Mouse (Mus musculus): ENCODE measurements around the gene Sys1. TPM values are rescaled to one million over a fixed set of nuclear protein-coding genes. Genes with fewer than 3 reads are reported as not detected.

The Sys1 gene
- 10 to 100 TPM in 21 of 26 experiments, 1 to 10 TPM in 5; 6.5 to 22.0 (median 12.5) TPM for total RNA-seq (2018; cell fraction: chromatin; rRNA removed)
- total RNA-seq (2018; cell fraction: cytosol; rRNA removed), result 10 to 100 TPM; 18.2 to 41.3 (median 30.7) TPM
- total RNA-seq (2018; cell fraction: nucleus; rRNA removed), result 10 to 100 TPM in 25 of 26 experiments, 1 to 10 TPM in 1; 9.1 to 26.2 (median 17.8) TPM
- 6.9 to 30.0 TPM (median 27.8 TPM) in 3 replicates for polyA plus RNA-seq (2018)

GRCm38 (mm10) chr2:164456864-164457300 lies at the start of gene Sys1:
Sys1 (plus strand) TSS chr2:164456964.
- Histone ChIP-seq H3K27ac (peak within 1 kb of the TSS; percentile 79), H3K4me3 (ENCODE audit: inconsistent target) (peak within 1 kb of the TSS; percentile 2; the same call in 1 of the 2 replicates), H3K79me2 (ENCODE audit: inconsistent target) (peaks cover 6% of the 10 kb centered on the region; the same call in 1 of the 2 replicates), H3K36me3 (ENCODE audit: inconsistent target) (no peaks in the 10 kb centered on the region)
- WGBS (ENCODE audit: missing documents), result 16% methylated on average over 7 of the region's 7 CpGs

- WGBS (ENCODE audit: missing documents), result 2% methylated on average over 22 of the region's 22 CpGs
Measured at GRCm38 (mm10) chr2:164407708-164408107, 49.1 kb upstream of the Sys1 start.

GRCm38 (mm10) chr2:164414167-164414566 lies 42.6 kb upstream of the Sys1 start:
- Histone ChIP-seq H3K79me2 (ENCODE audit: inconsistent target) (no peaks in the 10 kb centered on the region), H3K27ac (no peak overlapping the region), H3K4me3 (ENCODE audit: inconsistent target) (no peak overlapping the region), H3K36me3 (ENCODE audit: inconsistent target) (no peaks in the 10 kb centered on the region)
- WGBS (ENCODE audit: missing documents), result 56% methylated on average over 28 of the region's 28 CpGs

More at GRCm38 (mm10) chr2:164407708-164408107, 49.1 kb upstream of the Sys1 start:
- Histone ChIP-seq H3K79me2 (ENCODE audit: inconsistent target) (no peaks in the 10 kb centered on the region), H3K4me3 (ENCODE audit: inconsistent target) (no peak overlapping the region), H3K36me3 (ENCODE audit: inconsistent target) (no peaks in the 10 kb centered on the region), H3K27ac (no peak overlapping the region)

GRCm38 (mm10) chr2:164414581-164414980 lies 42.2 kb upstream of the Sys1 start:
- Histone ChIP-seq H3K27ac (no peak overlapping the region), H3K36me3 (ENCODE audit: inconsistent target) (no peaks in the 10 kb centered on the region), H3K4me3 (ENCODE audit: inconsistent target) (no peak overlapping the region), H3K79me2 (ENCODE audit: inconsistent target) (no peaks in the 10 kb centered on the region)
- 62% methylated on average over 10 of the region's 10 CpGs for WGBS (ENCODE audit: missing documents)

- 3% methylated on average over 2 of the region's 2 CpGs for WGBS (ENCODE audit: missing documents)
- Histone ChIP-seq H3K36me3 (ENCODE audit: inconsistent target) (no peaks in the 10 kb centered on the region), H3K4me3 (ENCODE audit: inconsistent target) (no peak overlapping the region), H3K27ac (no peak overlapping the region), H3K79me2 (ENCODE audit: inconsistent target) (no peaks in the 10 kb centered on the region)
Measured at GRCm38 (mm10) chr2:164417198-164417597, 39.6 kb upstream of the Sys1 start.

GRCm38 (mm10) chr2:164418308-164418875 lies 38.4 kb upstream of the Sys1 start:
- Histone ChIP-seq H3K4me3 (ENCODE audit: inconsistent target) (no peak overlapping the region), H3K79me2 (ENCODE audit: inconsistent target) (no peaks in the 10 kb centered on the region), H3K27ac (no peak overlapping the region), H3K36me3 (ENCODE audit: inconsistent target) (no peaks in the 10 kb centered on the region)
- 79% methylated on average over 3 of the region's 3 CpGs for WGBS (ENCODE audit: missing documents)

- no peak overlapping the region for H3K4me3 ChIP-seq (ENCODE audit: inconsistent target)
- no peak overlapping the region for H3K27ac ChIP-seq
- H3K36me3 ChIP-seq (ENCODE audit: inconsistent target), result peaks cover 9% of the 10 kb centered on the region
- 54% methylated on average over 3 of the region's 3 CpGs for WGBS (ENCODE audit: missing documents)
- H3K79me2 ChIP-seq (ENCODE audit: inconsistent target), result no peaks in the 10 kb centered on the region
Measured at GRCm38 (mm10) chr2:164419489-164419888, 37.3 kb upstream of the Sys1 start.

- H3K36me3 ChIP-seq (ENCODE audit: inconsistent target), result peaks cover 27% of the 10 kb centered on the region
- H3K27ac ChIP-seq, result no peak overlapping the region
- 92% methylated on average over 7 of the region's 7 CpGs for WGBS (ENCODE audit: missing documents)
- H3K4me3 ChIP-seq (ENCODE audit: inconsistent target), result no peak overlapping the region
- H3K79me2 ChIP-seq (ENCODE audit: inconsistent target), result no peaks in the 10 kb centered on the region
Measured at GRCm38 (mm10) chr2:164421306-164421705, 35.5 kb upstream of the Sys1 start.

- Histone ChIP-seq H3K4me3 (ENCODE audit: inconsistent target) (no peak overlapping the region), H3K27ac (no peak overlapping the region)
- 95% methylated on average over 8 of the region's 8 CpGs for WGBS (ENCODE audit: missing documents)
Measured at GRCm38 (mm10) chr2:164421979-164422378, 34.8 kb upstream of the Sys1 start.

GRCm38 (mm10) chr2:164422675-164423393 lies 33.9 kb upstream of the Sys1 start:
- no peaks in the 10 kb centered on the region; the same call in 1 of the 2 replicates for H3K79me2 ChIP-seq (ENCODE audit: inconsistent target)
- H3K4me3 ChIP-seq (ENCODE audit: inconsistent target), result no peak overlapping the region
- peaks cover 42% of the 10 kb centered on the region for H3K36me3 ChIP-seq (ENCODE audit: inconsistent target)
- no peak overlapping the region for H3K27ac ChIP-seq
- WGBS (ENCODE audit: missing documents), result 74% methylated on average over 15 of the region's 15 CpGs

More at GRCm38 (mm10) chr2:164421979-164422378, 34.8 kb upstream of the Sys1 start:
- H3K36me3 ChIP-seq (ENCODE audit: inconsistent target), result peaks cover 34% of the 10 kb centered on the region
- H3K79me2 ChIP-seq (ENCODE audit: inconsistent target), result no peaks in the 10 kb centered on the region

GRCm38 (mm10) chr2:164423464-164423863 lies 33.3 kb upstream of the Sys1 start:
- no peak overlapping the region for H3K27ac ChIP-seq
- no peaks in the 10 kb centered on the region; the same call in 1 of the 2 replicates for H3K79me2 ChIP-seq (ENCODE audit: inconsistent target)
- WGBS (ENCODE audit: missing documents), result 83% methylated on average over 11 of the region's 11 CpGs
- peaks cover 48% of the 10 kb centered on the region for H3K36me3 ChIP-seq (ENCODE audit: inconsistent target)
- no peak overlapping the region for H3K4me3 ChIP-seq (ENCODE audit: inconsistent target)

- 97% methylated on average over 8 of the region's 8 CpGs for WGBS (ENCODE audit: missing documents)
- H3K4me3 ChIP-seq (ENCODE audit: inconsistent target), result no peak overlapping the region
- H3K79me2 ChIP-seq (ENCODE audit: inconsistent target), result peaks cover 2% of the 10 kb centered on the region; the same call in 1 of the 2 replicates
- H3K36me3 ChIP-seq (ENCODE audit: inconsistent target), result peaks cover 58% of the 10 kb centered on the region
- H3K27ac ChIP-seq, result no peak overlapping the region
Measured at GRCm38 (mm10) chr2:164424406-164424805, 32.4 kb upstream of the Sys1 start.

- H3K4me3 ChIP-seq (ENCODE audit: inconsistent target), result no peak overlapping the region
- H3K27ac ChIP-seq, result no peak overlapping the region
- H3K36me3 ChIP-seq (ENCODE audit: inconsistent target), result peaks cover 68% of the 10 kb centered on the region
- 95% methylated on average over 5 of the region's 5 CpGs for WGBS (ENCODE audit: missing documents)
- peaks cover 12% of the 10 kb centered on the region; the same call in 1 of the 2 replicates for H3K79me2 ChIP-seq (ENCODE audit: inconsistent target)
Measured at GRCm38 (mm10) chr2:164425401-164425800, 31.4 kb upstream of the Sys1 start.

- WGBS (ENCODE audit: missing documents), result 85% methylated on average over 10 of the region's 12 CpGs
- H3K4me3 ChIP-seq (ENCODE audit: inconsistent target), result no peak overlapping the region
- peaks cover 19% of the 10 kb centered on the region for H3K79me2 ChIP-seq (ENCODE audit: inconsistent target)
- H3K36me3 ChIP-seq (ENCODE audit: inconsistent target), result peaks cover 75% of the 10 kb centered on the region
- no peak overlapping the region for H3K27ac ChIP-seq
Measured at GRCm38 (mm10) chr2:164426121-164426520, 30.6 kb upstream of the Sys1 start.

- Histone ChIP-seq H3K4me3 (ENCODE audit: inconsistent target) (no peak overlapping the region), H3K79me2 (ENCODE audit: inconsistent target) (peaks cover 27% of the 10 kb centered on the region), H3K36me3 (ENCODE audit: inconsistent target) (peaks cover 79% of the 10 kb centered on the region), H3K27ac (no peak overlapping the region)
- WGBS (ENCODE audit: missing documents), result 90% methylated on average over 5 of the region's 5 CpGs
Measured at GRCm38 (mm10) chr2:164426952-164427351, 29.8 kb upstream of the Sys1 start.
